Mouse (Mus musculus): Measurements from ENCODE around the gene Slc35e4.

The Slc35e4 gene

GRCm38 (mm10) chr11:3913316-3914108, 952 bp downstream of the Slc35e4 start:
- DNase-seq = peak; percentile 99

DNA sequence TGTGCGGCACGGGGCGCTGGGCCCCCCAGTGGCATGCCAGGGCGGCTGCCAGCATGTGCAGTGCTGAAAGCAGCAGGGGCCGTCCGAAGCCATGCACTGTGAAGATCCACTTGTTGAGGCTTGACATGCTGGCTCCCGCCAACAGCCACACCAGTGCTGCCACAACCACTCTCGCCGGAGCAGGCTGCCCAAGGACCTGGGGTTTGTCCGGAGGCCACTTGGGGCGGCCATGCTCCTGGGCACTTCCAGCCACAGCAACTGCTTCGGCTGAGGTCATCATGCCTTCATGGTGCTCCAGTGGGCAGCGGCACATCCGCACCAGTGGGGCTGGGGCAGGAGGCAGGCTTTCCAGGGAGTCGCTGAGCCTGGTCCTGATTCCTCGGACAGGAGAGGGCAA, 1.6 kb downstream of the Slc35e4 start:
- DNase-seq = no peak

- DNase-seq = peak; percentile 95
These were observed 2.2 kb downstream of the Slc35e4 start for GRCm38 (mm10) chr11:3912100-3912874.

- DNase-seq = peak; percentile 91
These were observed 3.0 kb downstream of the Slc35e4 start for GRCm38 (mm10) chr11:3911440-3911839.

- DNase-seq = peak; percentile 92
These were observed 3.8 kb downstream of the Slc35e4 start for GRCm38 (mm10) chr11:3910513-3911310.

DNA sequence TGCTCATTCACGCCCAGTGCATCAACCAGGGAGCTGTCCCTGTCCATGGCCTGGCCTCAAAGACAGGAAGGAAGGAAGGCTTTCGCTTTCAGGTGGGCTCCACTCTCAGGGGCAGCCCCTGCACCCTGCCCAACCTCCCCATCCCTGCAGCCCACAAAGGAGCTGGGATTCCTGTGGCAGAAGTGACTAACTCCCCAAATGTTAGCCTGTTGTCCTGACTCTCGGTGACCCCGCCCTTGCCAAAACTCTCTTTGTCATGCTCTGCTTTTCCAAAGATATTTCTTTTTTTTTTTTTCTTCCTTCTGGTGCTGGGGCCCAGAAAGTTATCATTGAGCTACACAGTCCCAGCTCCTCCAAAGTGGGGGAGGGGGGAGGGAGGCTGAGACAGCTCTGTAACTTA, 5.2 kb downstream of the Slc35e4 start:
- DNase-seq = no peak

DNA sequence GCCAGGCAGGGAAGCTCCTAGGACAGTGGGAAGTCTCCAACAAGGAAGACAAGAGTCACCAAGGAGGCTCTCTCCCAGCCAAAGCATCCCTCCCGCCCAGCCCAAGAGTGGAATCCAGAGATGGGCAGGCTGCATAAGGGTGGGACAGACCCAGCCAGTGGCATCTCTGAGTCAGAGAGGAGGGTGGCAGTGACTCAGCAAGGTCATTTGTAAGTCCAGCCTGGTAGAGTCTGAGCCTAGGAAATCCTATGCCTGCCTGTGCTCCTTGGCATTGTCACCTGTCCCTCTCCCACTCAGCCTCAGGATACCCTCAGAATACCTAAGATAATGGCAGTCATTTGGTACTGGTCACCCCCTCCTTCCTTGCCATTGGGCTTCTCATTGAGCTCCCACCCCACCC, 9.0 kb downstream of the Slc35e4 start:
- DNase-seq = no peak

- no peak for DNase-seq
These were observed 9.8 kb downstream of the Slc35e4 start for GRCm38 (mm10) chr11:3904673-3905072.

DNA sequence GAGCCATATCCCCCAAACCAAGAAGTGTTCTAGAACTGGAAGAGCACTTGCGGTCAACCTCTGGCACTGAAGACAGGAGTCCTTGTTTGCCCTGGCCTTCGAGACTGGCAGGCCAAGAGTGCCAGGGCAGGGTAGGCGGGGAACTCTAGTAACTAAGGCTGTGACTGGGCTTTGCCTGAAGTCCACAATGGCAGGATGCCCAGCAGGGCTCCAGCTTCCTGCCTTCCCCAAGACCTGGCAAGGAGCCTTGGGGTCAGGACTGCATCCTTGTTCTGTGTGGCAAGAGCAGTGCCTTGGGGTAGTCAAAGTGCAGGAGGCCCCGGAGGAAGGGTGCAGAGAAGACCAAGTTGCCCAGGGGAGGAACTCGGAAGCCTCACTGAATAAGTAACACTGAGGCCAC, 11.4 kb downstream of the Slc35e4 start:
- DNase-seq = peak; percentile 98

- DNase-seq = no peak
These were observed 11.9 kb downstream of the Slc35e4 start for GRCm38 (mm10) chr11:3902516-3902915.

- no peak for DNase-seq
These were observed 14.2 kb downstream of the Slc35e4 start for GRCm38 (mm10) chr11:3900296-3900695.

GRCm38 (mm10) chr11:3895933-3896332, 18.5 kb downstream of the Slc35e4 start:
- no peak for DNase-seq

GRCm38 (mm10) chr11:3895458-3895857, 19.0 kb downstream of the Slc35e4 start:
- no peak for DNase-seq

DNA sequence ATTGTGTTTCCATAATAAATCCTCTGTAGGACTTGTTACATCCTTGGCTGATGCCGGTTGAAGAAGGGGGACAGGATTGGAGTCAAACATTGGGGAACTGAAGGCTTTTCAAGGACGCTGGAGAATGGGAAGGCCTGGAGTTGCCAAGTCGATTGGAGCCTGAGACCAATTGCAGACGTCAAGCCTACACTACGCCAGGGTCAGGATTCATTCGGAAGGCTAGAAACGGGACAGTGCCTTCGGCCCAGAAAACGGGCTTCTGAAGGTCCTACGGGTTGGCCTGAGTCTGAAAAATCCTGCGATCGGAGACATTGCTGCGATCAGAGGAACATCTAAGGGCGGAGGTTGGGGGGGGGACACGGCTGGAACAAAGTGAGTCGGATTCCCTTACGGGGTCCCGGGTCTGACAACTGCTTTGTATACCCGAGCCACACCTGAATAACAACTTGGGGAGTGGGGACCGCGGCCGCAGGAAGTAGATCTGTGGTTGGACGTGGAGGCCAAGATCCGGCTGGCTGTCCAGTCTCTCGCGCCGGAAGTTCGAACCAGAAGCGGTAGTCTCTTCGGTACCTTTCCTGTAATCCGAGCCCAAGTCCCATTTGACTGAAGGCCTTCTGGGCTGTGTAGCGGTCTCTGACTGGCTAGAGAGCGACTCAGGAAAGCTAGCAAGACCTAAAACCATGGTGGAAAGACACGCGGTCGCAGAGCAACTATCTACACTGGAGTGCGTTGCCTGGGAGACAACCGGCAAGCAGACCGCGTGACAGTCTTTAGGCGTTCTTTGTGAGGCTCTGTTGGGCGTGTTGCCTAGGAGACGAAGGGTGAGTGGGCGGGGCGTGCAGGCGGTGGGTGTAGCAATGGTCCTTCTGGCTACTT, 19.8 kb downstream of the Slc35e4 start, which contains the start of the genes 4921536K21Rik and Dusp18:
TSS of gene 4921536K21Rik (minus strand) at position 693 of the 876 bp plus-strand sequence.
TSS of gene Dusp18 (plus strand) at position 835 of the 876 bp plus-strand sequence.
- peak; percentile 99 for DNase-seq

- DNase-seq = no peak
These were observed 20.5 kb downstream of the Slc35e4 start for GRCm38 (mm10) chr11:3893970-3894369.

DNA sequence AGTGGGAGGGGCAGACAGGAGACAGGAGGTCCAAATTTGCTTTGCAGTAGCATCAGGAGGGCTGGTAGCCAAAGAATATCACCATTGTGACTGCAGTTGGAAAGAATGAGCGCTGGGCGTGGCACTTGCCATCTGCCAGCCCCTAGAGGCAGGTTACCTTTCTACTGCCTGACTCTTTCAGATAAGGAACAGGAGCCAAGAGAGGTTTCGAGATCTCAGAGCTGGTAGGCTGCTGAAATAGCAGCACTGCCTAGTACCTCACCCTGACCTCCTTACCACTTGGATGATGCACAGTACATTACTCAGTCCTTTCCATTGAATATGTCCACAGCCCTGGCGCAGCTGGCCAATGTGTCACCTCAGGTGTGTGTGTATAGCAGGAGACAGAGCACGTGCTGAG, 27.1 kb downstream of the Slc35e4 start:
- DNase-seq = no peak

DNA sequence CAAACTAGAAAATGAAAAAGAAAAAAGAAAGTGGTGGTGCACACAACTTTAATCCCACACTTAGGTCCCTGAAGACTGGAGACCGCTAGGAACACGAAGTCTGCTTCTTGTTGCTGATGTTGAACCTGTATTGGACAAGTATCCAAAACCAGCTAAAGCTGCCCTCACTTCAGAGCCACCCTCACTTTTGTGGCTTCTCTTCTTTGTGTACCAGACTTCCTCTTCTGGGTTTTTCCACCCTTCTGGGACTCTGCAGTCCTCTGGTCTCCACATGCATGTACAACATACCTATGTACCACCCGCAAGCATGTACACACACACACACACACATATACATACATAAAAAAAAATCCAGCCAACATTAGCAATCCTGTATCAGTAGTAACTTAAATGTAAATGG, 30.8 kb downstream of the Slc35e4 start:
- DNase-seq = no peak

- peak; percentile 92 for DNase-seq
These were observed 34.6 kb downstream of the Slc35e4 start for GRCm38 (mm10) chr11:3879836-3880235.

DNA sequence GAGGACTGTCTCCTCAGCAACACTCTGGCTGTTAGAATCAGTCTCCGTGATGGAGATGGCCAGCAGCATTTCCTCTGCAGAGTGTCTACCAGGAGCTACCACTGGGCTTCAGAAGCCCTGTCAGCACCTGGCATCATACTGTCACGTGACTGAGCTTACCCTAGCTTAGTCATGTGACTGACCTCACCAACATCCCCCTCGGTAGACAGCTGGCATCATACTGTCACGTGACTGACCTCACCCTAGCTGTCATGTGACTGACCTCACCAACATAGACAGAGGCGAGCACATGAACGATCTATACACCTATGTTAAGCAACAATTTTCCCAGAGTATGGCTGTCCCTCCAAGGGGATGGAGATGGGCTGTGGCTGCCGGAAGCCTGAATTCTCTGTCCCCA, 35.8 kb downstream of the Slc35e4 start:
- DNase-seq = no peak

DNA sequence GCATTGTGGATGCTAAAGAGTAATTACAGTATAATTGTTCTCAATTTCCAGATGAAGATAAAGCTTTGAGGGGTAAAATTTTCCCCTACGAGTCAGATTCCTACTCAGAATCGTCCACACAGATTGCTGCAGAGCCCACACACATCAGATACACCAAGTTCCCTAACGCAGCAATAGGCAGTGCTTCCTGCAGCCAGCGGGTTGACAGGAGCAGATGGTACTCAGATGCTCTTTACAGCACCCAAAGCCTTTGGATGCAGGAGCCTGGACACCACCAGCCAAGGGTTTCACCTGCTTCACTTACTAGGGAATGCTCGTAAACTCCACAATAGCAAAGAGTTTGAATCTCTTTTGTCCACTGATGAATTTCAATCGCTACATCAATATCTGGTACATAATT, 38.0 kb downstream of the Slc35e4 start:
- DNase-seq = no peak

GRCm38 (mm10) chr11:3864343-3864742, 50.1 kb downstream of the Slc35e4 start:
- DNase-seq = no peak

DNA sequence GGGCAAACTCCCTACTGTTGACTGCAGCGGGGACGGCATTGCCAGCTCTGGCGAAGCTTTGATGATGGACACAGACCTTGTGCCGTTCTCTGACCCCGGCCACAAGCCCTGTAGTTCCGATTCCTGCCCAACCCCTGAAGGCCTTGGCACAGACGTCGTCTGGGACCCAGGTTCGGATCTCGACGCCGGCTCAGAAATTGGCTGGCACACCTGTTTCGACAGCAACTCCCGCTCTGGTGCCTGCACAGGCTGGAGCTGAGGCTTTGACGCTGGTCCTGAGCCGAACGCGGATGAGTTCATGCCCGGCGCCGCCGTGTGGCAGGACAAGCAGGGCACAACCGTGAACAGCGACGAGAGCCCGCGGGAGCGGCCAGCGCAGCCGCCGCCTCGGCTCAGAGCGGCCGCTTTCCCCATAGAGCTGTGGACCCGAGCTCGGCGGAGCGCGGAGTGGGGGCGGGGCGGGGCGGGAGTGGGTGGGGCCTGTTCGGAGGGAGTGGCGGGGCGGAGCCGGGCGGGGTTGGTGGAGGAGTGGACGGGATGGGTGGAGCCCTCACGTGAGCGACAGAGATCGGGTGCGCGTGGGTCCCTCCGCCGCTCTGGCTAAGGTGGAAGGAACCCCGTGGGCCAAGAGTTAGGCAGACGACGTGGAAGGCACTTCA, 50.9 kb downstream of the Slc35e4 start, which contains the start of gene Osbp2:
TSS of gene Osbp2 (minus strand) at position 450 of the 659 bp plus-strand sequence.
- peak; percentile 94 for DNase-seq

All from heart, adult 11 months (tissue).